Mouse (Mus musculus) megakaryocyte, embryonic 14.5 days (primary cell): ENCODE data around the gene Trmt2b.
"Not testable (repeated sequence)": the region's sequence is repeated elsewhere in the genome, so short reads cannot be mapped to it uniquely, and the experiment has no call there.

ENCODE experiments used
- FLI1 ChIP-seq: IDR thresholded peaks from 2 replicates; pipeline ENCODE4 v1.6.1; 2012; ENCODE audit warnings: low read length, inconsistent platforms, mixed read lengths
- GATA1 ChIP-seq: IDR thresholded peaks from 3 replicates; pipeline ENCODE4 v1.6.1; 2012; ENCODE audit warnings: mixed read lengths, low read length, inconsistent platforms, borderline replicate concordance

- TF ChIP-seq GATA1, FLI1: not testable (repeated sequence)
Measured at GRCm38 (mm10) chrX:134187201-134187600, 89.6 kb downstream of the Trmt2b start, which contains the start of gene Arl13a.
